Mouse (Mus musculus): Measurements from ENCODE around the gene H2-M10.2. TPM values are rescaled to one million over a fixed set of nuclear protein-coding genes. Genes with fewer than 3 reads are reported as not detected.
"Not testable (repeated sequence)": the region's sequence is repeated elsewhere in the genome, so short reads cannot be mapped to it uniquely, and the experiment has no call there.

Gene H2-M10.2
- polyA plus RNA-seq, 1 experiment = not detected

DNA sequence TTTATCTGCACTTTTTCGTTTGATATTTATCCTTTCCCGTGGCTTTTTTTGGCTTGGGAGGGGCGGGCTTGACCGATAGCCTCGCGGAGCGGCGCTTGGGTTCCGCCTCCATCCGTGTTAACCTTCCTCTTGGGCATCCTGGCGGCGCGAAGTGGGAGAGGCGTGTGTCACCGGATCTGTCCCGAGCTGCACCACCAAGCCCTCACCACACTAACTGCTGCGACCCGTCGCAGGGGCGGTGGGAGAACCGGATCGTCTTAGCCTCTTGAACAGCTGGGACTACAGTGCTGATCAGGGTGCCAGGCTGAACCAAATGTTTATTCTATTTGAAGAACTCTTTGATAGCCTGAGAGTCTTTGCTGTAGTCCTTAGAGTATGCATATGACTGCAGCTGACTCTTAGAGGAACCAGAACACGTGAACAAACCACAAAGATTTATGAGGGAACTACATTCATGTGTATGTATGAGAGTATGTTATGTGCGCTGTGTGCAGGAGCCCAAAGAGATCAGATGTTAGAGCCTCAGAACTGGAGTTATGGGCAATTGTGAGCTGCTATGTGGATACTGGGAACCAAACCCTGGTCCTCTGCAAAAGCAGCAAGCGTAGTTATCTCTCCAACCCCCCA is 33.9 kb downstream of the H2-M10.2 start:
- DNase-seq (ENCODE audit: low read depth) = no peak

DNA sequence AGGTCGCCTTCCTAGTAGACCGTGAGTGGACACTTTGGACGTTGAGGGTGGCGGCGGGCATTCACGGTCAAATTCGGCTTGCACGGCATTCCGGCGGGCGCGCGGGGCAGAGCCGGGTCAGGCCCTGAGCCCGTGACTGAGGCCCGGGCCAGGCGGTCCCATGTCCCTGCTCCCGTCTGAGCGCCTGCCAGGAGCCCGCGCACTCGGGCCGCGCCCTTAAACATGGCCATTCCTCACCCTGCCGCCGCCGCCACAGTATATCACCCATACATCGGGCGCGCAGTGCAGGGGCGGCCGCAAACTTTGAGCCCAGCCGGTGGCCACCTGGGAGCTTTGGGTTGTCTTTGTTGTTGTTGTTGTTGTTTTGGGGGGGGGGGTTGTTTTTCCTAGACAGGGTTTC is 37.4 kb downstream of the H2-M10.2 start:
- DNase-seq (ENCODE audit: low read depth) = no peak

DNA sequence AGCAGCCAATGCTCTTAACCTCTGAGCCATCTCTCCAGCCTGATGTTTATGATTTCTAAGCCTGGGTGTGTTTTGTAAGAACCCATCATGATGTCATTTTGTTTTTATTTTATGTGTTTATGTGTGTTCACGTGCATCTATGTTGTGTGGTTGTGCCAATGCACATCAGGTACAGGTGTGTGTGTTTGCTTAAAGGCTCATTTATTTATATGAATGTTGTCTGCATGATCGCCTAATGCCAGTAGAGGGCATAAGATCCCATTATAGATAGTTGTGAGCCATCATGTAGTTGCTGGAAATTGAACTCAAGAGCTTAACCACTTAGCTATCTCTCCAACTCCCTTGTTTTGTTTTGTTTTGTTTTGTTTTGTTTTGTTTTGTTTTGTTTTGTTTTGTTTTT is 40.5 kb downstream of the H2-M10.2 start:
- no peak for DNase-seq (ENCODE audit: low read depth)

DNA sequence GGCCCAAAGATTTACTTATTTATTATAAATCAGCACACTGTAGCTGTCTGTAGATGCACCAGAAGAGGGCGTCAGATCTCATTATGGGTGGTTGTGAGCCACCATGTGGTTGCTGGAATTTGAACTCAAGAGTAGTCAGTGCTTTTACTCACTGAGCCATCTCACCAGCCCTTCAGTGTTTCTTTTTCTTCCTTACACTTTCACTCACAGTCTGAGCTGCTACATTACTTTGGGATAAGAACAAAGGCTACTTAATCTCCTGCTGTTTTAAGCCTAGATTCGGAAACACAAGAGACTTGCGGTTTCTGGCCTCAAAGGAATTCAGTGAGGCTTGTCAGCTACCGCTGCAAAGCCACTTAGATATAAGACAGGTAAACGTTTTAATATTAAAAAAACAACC is 42.3 kb downstream of the H2-M10.2 start:
- no peak for DNase-seq (ENCODE audit: low read depth)

DNA sequence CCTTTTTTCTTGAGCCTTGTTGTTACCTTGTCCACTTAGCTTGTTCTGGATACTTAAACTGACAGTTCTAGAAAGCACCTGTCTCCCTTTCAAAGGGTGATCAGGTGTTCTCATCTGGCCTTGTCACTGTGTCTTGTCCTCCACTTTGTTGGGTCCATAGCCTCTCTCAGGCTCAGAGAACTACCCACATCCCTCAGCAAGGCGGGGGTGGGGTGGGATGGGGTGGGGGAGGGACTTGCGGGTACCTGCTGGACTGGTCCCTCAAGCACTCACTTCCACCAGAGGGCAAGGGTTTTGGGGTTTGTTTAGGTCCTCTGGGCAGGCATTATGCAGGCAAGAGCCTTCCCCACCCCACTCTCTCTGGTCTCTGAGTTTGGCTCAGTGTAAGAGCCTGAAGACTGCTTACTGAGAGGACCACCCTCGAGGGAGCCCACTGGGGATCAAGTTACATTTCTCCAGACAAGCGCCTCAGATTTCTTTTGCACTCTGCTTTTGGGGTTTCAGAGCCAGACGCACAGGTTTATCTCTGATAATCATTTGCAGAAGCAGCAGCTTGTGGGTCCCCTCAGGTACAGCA is 45.6 kb downstream of the H2-M10.2 start:
- no peak for DNase-seq (ENCODE audit: low read depth)

DNA sequence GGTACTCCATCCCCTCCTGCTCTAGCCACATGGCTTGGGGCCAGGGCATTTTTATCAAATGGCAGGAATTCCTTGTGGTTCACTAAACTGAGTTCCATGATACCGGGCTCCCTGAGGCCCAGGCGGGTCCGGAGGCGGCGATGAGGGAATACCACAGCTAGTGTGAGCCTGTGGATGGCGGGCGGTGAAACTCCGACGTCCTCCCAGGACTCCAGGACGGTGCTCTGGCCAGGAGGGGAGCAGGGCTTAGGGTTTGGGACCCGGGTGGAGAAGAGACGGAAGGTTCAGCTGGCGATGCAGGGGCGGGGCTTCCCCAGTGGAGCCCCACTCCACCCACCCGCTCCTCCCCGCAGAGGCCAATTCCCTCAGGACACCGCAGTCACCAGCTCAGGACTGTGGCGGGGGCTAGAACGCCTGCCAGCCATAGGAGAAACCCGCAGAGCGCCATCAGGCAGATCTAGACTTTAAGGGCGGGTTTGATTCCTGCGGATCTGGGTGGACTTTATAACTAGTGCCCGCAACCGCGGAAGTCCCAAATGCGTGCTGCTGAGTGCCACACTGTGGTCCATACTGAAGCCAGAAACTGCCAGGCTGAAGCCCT is 48.9 kb downstream of the H2-M10.2 start:
- no peak for DNase-seq (ENCODE audit: low read depth)

DNA sequence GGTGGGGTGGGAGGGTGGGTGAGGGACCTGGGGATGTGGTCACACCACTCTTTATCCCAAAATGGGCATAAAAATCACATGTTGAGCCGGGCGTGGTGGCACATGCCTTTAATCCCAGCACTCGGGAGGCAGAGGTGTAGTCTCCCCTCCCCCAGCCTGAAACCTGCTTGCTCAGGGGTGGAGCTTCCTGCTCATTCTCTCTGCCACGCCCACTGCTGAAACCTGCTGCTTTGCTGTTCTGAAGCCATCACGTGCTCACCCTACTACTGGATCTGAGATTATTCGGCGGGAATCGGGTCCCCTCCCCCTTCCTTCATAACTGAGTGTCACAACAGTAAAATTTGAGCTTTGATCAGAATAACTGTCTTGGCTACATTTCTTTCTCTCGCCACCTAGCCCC is 51.0 kb downstream of the H2-M10.2 start:
- DNase-seq (ENCODE audit: low read depth) = not testable (repeated sequence)

Other genes with a start within 250 kb of the H2-M10.2 start
- 59.2 and 59.6 TPM in 2 replicates for gene H2-T22, start 243.7 kb downstream of the H2-M10.2 start, polyA plus RNA-seq (2012; rRNA removed)
- gene Gm6034, start 243.5 kb downstream of the H2-M10.2 start, polyA plus RNA-seq (2012; rRNA removed) = 0.06 TPM in 1 of 2 replicates, not detected in the other
- 0.18 and 0.23 TPM in 2 replicates for gene Gm11127, start 228.1 kb downstream of the H2-M10.2 start, polyA plus RNA-seq (2012; rRNA removed)
- gene Gm19684, start 164.8 kb downstream of the H2-M10.2 start, polyA plus RNA-seq (2012; rRNA removed) = 0.08 and 0.19 TPM in 2 replicates
- not detected in 2 replicates for gene Gm7030, start 157.1 kb downstream of the H2-M10.2 start, polyA plus RNA-seq (2012; rRNA removed)
- 0.16 and 0.28 TPM in 2 replicates for gene Gm8909, start 118.0 kb downstream of the H2-M10.2 start, polyA plus RNA-seq (2012; rRNA removed)
- gene H2-T3, start 96.2 kb downstream of the H2-M10.2 start, polyA plus RNA-seq (2012; rRNA removed) = not detected in 2 replicates
- gene Rpp21, start 28.4 kb downstream of the H2-M10.2 start, polyA plus RNA-seq (2012; rRNA removed) = 52.7 and 58.0 TPM in 2 replicates
- 16.9 and 18.2 TPM in 2 replicates for gene Trim39, start 14.2 kb downstream of the H2-M10.2 start, polyA plus RNA-seq (2012; rRNA removed)
- not detected in 2 replicates for gene H2-M10.1, start 39.7 kb upstream of the H2-M10.2 start, polyA plus RNA-seq (2012; rRNA removed)
- not detected in 2 replicates for gene H2-M10.3, start 81.9 kb upstream of the H2-M10.2 start, polyA plus RNA-seq (2012; rRNA removed)
- not detected in 2 replicates for gene H2-M10.4, start 175.8 kb upstream of the H2-M10.2 start, polyA plus RNA-seq (2012; rRNA removed)

Measured in gonadal fat pad, adult 2 months (tissue).